Mouse (Mus musculus): ENCODE measurements around the gene Odaph.

Gene Odaph

GRCm38 (mm10) chr5:91991191-91991937 lies 4.1 kb downstream of the Odaph start:
- no peak for DNase-seq

GRCm38 (mm10) chr5:91993061-91993460 lies 5.8 kb downstream of the Odaph start:
- no peak for DNase-seq

- peak; percentile 21 to 38 for DNase-seq
These were observed 7.3 kb downstream of the Odaph start for GRCm38 (mm10) chr5:91994546-91994945.

GRCm38 (mm10) chr5:92000770-92001169 lies 13.5 kb downstream of the Odaph start:
- peak; percentile 22 to 47 for DNase-seq

- DNase-seq = peak; percentile 29 to 37
These were observed 15.7 kb downstream of the Odaph start for GRCm38 (mm10) chr5:92003011-92003410.

- no peak for DNase-seq
These were observed 22.6 kb downstream of the Odaph start for GRCm38 (mm10) chr5:92009827-92010226.

- DNase-seq = no peak
These were observed 24.5 kb downstream of the Odaph start for GRCm38 (mm10) chr5:92011756-92012155.

GRCm38 (mm10) chr5:92019960-92020359 lies 32.7 kb downstream of the Odaph start:
- no peak for DNase-seq

GRCm38 (mm10) chr5:92042377-92043348 lies 55.4 kb downstream of the Odaph start:
- DNase-seq = peak; percentile 95 to 96

GRCm38 (mm10) chr5:92043783-92044182 lies 56.5 kb downstream of the Odaph start, which contains the start of gene Cdkl2:
Gene Cdkl2, minus strand, starts transcription at chr5:92043883.
- DNase-seq = no peak
